Mouse (Mus musculus) heart, postnatal 0 days (tissue): ENCODE results near the gene Ist1.

Source experiments
- CTCF ChIP-seq: IDR thresholded peaks from 2 replicates; pipeline ENCODE4 v1.5.1; 2016; ENCODE audit warnings: antibody characterized with exemption, control low read depth, low read depth
- EP300 ChIP-seq: IDR thresholded peaks from 2 replicates; pipeline ENCODE4 v1.6.1; 2016; ENCODE audit warnings: antibody characterized with exemption, low read depth

DNA sequence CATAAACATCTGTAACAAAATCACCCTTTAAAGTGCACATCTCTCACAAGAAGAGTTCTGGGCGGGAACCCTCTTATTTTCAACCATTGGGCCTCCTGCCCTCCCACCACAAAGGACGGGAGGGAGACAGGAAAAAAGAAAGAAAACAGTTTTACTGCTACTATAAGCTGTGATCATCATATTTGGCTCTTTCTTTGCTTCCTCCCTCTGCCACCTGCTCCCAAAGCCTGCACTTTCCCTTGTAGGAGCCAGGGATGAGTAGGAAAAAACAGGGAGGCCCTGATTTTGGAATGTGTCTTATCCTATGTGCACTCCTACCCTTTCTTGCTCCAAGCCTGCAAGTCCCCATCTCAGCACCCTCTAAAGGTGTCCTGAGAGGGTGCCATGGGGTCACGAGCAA is 38.0 kb upstream of the Ist1 start:
- TF ChIP-seq CTCF (no peak), EP300 (no peak)
